In the genomic region with DNA sequence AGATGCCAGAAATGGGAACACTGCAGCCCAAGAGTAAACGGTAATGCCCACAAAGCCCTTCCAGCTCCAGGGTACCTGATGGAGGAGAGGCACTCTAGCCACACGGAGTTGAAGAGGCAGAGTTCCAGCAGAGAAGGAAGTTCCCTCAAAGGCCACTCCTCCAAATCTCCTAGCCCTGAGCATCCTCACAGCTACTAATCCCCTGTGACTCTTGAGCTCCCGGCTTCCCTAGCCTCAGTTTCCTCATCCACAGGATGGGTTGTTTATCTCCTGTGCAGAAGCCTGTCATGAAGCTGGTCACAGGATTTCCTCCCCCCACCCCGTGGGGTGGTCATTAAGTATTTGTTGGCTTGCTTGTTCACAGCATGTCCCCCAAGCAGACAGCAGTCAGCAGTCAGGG, we compare ENCODE assay signal across 9 mouse cellular contexts. TPM values are rescaled to one million over a fixed set of nuclear protein-coding genes. Genes with fewer than 3 reads are reported as not detected.
A peak's percentile ranks its signal among the peaks of the same experiment; 100 is the strongest.
DNase-seq lines count a peak whose midpoint lies in the region; ATAC-seq and TF ChIP-seq lines count a peak whose summit lies in the region.
"Had no signal": no experiment of that assay in that cellular context is flagged by ENCODE, and none has a peak within 500 bp of the region (broad histone marks: within the 10 kb centered on the region; RNA-seq: fewer than 3 reads in every experiment).

No protein-coding gene starts in this region.

- DNase-seq in gastrocnemius, adult 2 months = peak; percentile 15
- no peak for DNase-seq in gastrocnemius, postnatal 36 days
- DNase-seq in liver, adult 2 months (ENCODE audit: extremely low read depth, low read depth, low spot score) = no peak
- no peak for DNase-seq in liver
- DNase-seq in embryonic facial prominence, embryonic 10.5 days (ENCODE audit: low spot score) = no peak
- DNase-seq in liver, postnatal 0 days = no peak
- DNase-seq in layer of hippocampus, postnatal 25 days (ENCODE audit: extremely low spot score in 1 of 2, low spot score in 1 of 2) = no peak
- DNase-seq in left cerebral cortex, adult 18-20 months (ENCODE audit: low spot score in 2 of 2) = no peak
- DNase-seq: gastrocnemius, postnatal 10 days had no signal

- ATAC-seq in liver, postnatal 0 days = no peak

- no peak for TF ChIP-seq CTCF in gastrocnemius, adult 2 months (IDR thresholded peaks at IDR 0.05)
- no peak for TF ChIP-seq CTCF in liver, adult 2 months (IDR thresholded peaks at IDR 0.05; ENCODE audit: low read depth, low read length)
- TF ChIP-seq CTCF in liver, postnatal 0 days (IDR thresholded peaks at IDR 0.05; ENCODE audit: low read depth) = no peak

- no peak for TF ChIP-seq POLR2A in liver, adult 2 months (IDR thresholded peaks at IDR 0.05; ENCODE audit: extremely low read depth, insufficient read depth, low read length)

- H3K9ac ChIP-seq in liver, adult 2 months (ENCODE audit: low read depth, low read length) = no peak overlapping the region
- H3K9ac ChIP-seq in liver, postnatal 0 days (replicated peaks) = peak overlapping the region; percentile 60

- intact Hi-C loops in gastrocnemius, adult 2 months (cut with DNase I) = no loop called here
- intact Hi-C loops in gastrocnemius, postnatal 36 days (cut with DNase I) = no loop called here

- H3K4me1 ChIP-seq in liver, adult 2 months (ENCODE audit: control insufficient read depth, insufficient read depth, low read length) = no peaks in the 10 kb centered on the region; the same call in 1 of the 2 replicates
- H3K4me1 ChIP-seq in embryonic facial prominence, embryonic 10.5 days = peaks cover 87% of the 10 kb centered on the region
- H3K4me1 ChIP-seq in liver, postnatal 0 days (ENCODE audit: insufficient read depth) = peaks cover 72% of the 10 kb centered on the region

- H3K27ac ChIP-seq in gastrocnemius, adult 2 months = peak overlapping the region; percentile 89
- H3K27ac ChIP-seq in liver, adult 2 months (replicated peaks; ENCODE audit: insufficient read depth, low read depth, low read length) = 0 out of 2 replicates have a peak overlapping the region, but pooled peaks have one; percentile 13
- no peak overlapping the region; the same call in 1 of the 2 replicates for H3K27ac ChIP-seq in embryonic facial prominence, embryonic 10.5 days (replicated peaks)
- H3K27ac ChIP-seq in liver, postnatal 0 days (ENCODE audit: low read depth) = peak overlapping the region; percentile 96

- TF ChIP-seq EP300 in liver, postnatal 0 days (IDR thresholded peaks at IDR 0.05; ENCODE audit: low read depth) = no peak

- no peaks in the 10 kb centered on the region for H3K79me2 ChIP-seq in liver, adult 2 months (ENCODE audit: control insufficient read depth, insufficient read depth, low read length)

- no peaks in the 10 kb centered on the region for H3K36me3 ChIP-seq in liver, adult 2 months (ENCODE audit: control insufficient read depth, insufficient read depth, low read length)
- H3K36me3 ChIP-seq in embryonic facial prominence, embryonic 10.5 days (replicated peaks) = no peaks in the 10 kb centered on the region
- peaks cover 33% of the 10 kb centered on the region for H3K36me3 ChIP-seq in liver, postnatal 0 days (replicated peaks; ENCODE audit: insufficient read depth, low read length)

- H3K4me3 ChIP-seq in gastrocnemius, adult 2 months = peak overlapping the region; percentile 2; the same call in 1 of the 2 replicates
- no peak overlapping the region for H3K4me3 ChIP-seq in liver, adult 2 months (ENCODE audit: insufficient read depth, low read depth, low read length)
- H3K4me3 ChIP-seq in embryonic facial prominence, embryonic 10.5 days = 0 out of 2 replicates have a peak overlapping the region, but pooled peaks have one; percentile 4
- peak overlapping the region; percentile 24 for H3K4me3 ChIP-seq in liver, postnatal 0 days (ENCODE audit: low read depth, low read length)

- no peaks in the 10 kb centered on the region for H3K27me3 ChIP-seq in liver, adult 2 months (ENCODE audit: control insufficient read depth, insufficient read depth, low read length)
- H3K27me3 ChIP-seq in embryonic facial prominence, embryonic 10.5 days (replicated peaks; ENCODE audit: low read depth, poor library complexity, severe bottlenecking) = no peaks in the 10 kb centered on the region
- H3K27me3 ChIP-seq in liver, postnatal 0 days (ENCODE audit: insufficient read depth, low read length) = no peaks in the 10 kb centered on the region

- H3K4me2 ChIP-seq in liver, postnatal 0 days (ENCODE audit: low read depth, low read length) = peak overlapping the region; percentile 47

- no peaks in the 10 kb centered on the region for H3K9me3 ChIP-seq in embryonic facial prominence, embryonic 10.5 days
- H3K9me3 ChIP-seq in liver, postnatal 0 days (ENCODE audit: low read length) = no peaks in the 10 kb centered on the region

- WGBS in liver, adult 2 months = 65% methylated on average over 4 of the region's 4 CpGs
- 54% methylated on average over 4 of the region's 4 CpGs for WGBS in embryonic facial prominence, embryonic 10.5 days
- 22% methylated on average over 4 of the region's 4 CpGs for WGBS in liver, postnatal 0 days (ENCODE audit: insufficient replicate concordance)

RNA-seq across cellular contexts. Expression of gene Relt, which starts 7.9 kb away (rescaled TPM):
- total RNA-seq in gastrocnemius, adult 2 months (2021) = 10 to 100 TPM in 1 of 2 experiments, 1 to 10 TPM in 1; 9.5 to 19.8 TPM
- total RNA-seq in gastrocnemius, postnatal 36 days (2021) = 10 to 100 TPM in 1 of 2 experiments, 1 to 10 TPM in 1; 5.3 to 12.2 TPM
- 0.37 and 2.1 TPM in 2 replicates for total RNA-seq in liver, adult 2 months (2014; rRNA removed)
- 1.0 TPM in 2 replicates for polyA plus RNA-seq in liver, adult 2 months (2012; rRNA removed)
- polyA plus RNA-seq in embryonic facial prominence, embryonic 10.5 days (2016; fragmentation: Nextera tagmentation; extraction: Ambion mirVana) = 4.8 and 5.2 TPM in 2 replicates
- 6.9 and 7.5 TPM in 2 replicates for polyA plus RNA-seq in liver, postnatal 0 days (2015; fragmentation: Nextera tagmentation; extraction: Ambion mirVana)
- total RNA-seq in layer of hippocampus, postnatal 25 days (2021) = 10 to 100 TPM; 10.1 to 10.4 TPM
- 10 to 100 TPM; 13.2 to 21.8 TPM for total RNA-seq in left cerebral cortex, adult 18-20 months (2021)
